Mouse (Mus musculus): ENCODE data around the gene Arf1.
"Not testable (repeated sequence)": the region's sequence is repeated elsewhere in the genome, so short reads cannot be mapped to it uniquely, and the experiment has no call there.

Gene Arf1

GRCm38 (mm10) chr11:59226787-59227603 lies 1.1 kb downstream of the Arf1 start:
- DNase-seq (ENCODE audit: low spot score): no peak

GRCm38 (mm10) chr11:59226251-59226650 lies 1.8 kb downstream of the Arf1 start:
- no peak for DNase-seq (ENCODE audit: low spot score)

GRCm38 (mm10) chr11:59225167-59225566 lies 2.9 kb downstream of the Arf1 start:
- DNase-seq (ENCODE audit: low spot score): no peak

- DNase-seq (ENCODE audit: low spot score): no peak
These were observed 3.6 kb downstream of the Arf1 start for GRCm38 (mm10) chr11:59224470-59224869.

- DNase-seq (ENCODE audit: low spot score): no peak
These were observed 4.0 kb downstream of the Arf1 start for GRCm38 (mm10) chr11:59224025-59224424.

GRCm38 (mm10) chr11:59222306-59222705 lies 5.8 kb downstream of the Arf1 start:
- DNase-seq (ENCODE audit: low spot score): no peak

GRCm38 (mm10) chr11:59221604-59222003 lies 6.5 kb downstream of the Arf1 start:
- no peak for DNase-seq (ENCODE audit: low spot score)

- no peak for DNase-seq (ENCODE audit: low spot score)
These were observed 9.0 kb downstream of the Arf1 start for GRCm38 (mm10) chr11:59219064-59219463.

GRCm38 (mm10) chr11:59218389-59218998 lies 9.6 kb downstream of the Arf1 start:
- DNase-seq (ENCODE audit: low spot score): no peak

GRCm38 (mm10) chr11:59216955-59217354 lies 11.1 kb downstream of the Arf1 start:
- DNase-seq (ENCODE audit: low spot score): no peak

GRCm38 (mm10) chr11:59212892-59213494 lies 15.1 kb downstream of the Arf1 start:
- no peak for DNase-seq (ENCODE audit: low spot score)

- DNase-seq (ENCODE audit: low spot score): not testable (repeated sequence)
These were observed 15.8 kb downstream of the Arf1 start for GRCm38 (mm10) chr11:59212320-59212719.

GRCm38 (mm10) chr11:59211561-59211960 lies 16.5 kb downstream of the Arf1 start:
- DNase-seq (ENCODE audit: low spot score): not testable (repeated sequence)

- no peak for DNase-seq (ENCODE audit: low spot score)
These were observed 18.1 kb downstream of the Arf1 start for GRCm38 (mm10) chr11:59210020-59210419.

GRCm38 (mm10) chr11:59209580-59209979 lies 18.5 kb downstream of the Arf1 start:
- DNase-seq (ENCODE audit: low spot score): no peak

- DNase-seq (ENCODE audit: low spot score): no peak
These were observed 19.0 kb downstream of the Arf1 start for GRCm38 (mm10) chr11:59209003-59209441.

- peak; percentile 93 for DNase-seq (ENCODE audit: low spot score)
These were observed 19.8 kb downstream of the Arf1 start, which contains the start of gene 2310033P09Rik for GRCm38 (mm10) chr11:59208153-59208831. Gene 2310033P09Rik, plus strand, starts transcription at chr11:59208321.

- DNase-seq (ENCODE audit: low spot score): peak; percentile 85
These were observed 25.7 kb downstream of the Arf1 start, which contains the start of gene Mrpl55 for GRCm38 (mm10) chr11:59202081-59202995. Gene Mrpl55, plus strand, starts transcription at chr11:59202486.

GRCm38 (mm10) chr11:59201216-59202002 lies 26.7 kb downstream of the Arf1 start:
- DNase-seq (ENCODE audit: low spot score): no peak

GRCm38 (mm10) chr11:59196230-59196629 lies 31.8 kb downstream of the Arf1 start:
- DNase-seq (ENCODE audit: low spot score): no peak
